Mouse (Mus musculus) kidney, adult 2 months (tissue): ENCODE data around the gene Gm37240. TPM values are rescaled to one million over a fixed set of nuclear protein-coding genes. Genes with fewer than 3 reads are reported as not detected.

Experiments used
- DNase-seq: peaks from one replicate; pipeline ENCODE4 v3.0.0; 2021
- H3K27ac ChIP-seq: fragments of 200-500 bp; 2 replicates; pipeline ENCODE4 v1.5.1; 2012; ENCODE audit warnings: low read depth, low read length, control low read depth, inconsistent platforms; ENCODE audit not compliant: insufficient read depth
- H3K27me3 ChIP-seq: fragments of 200-500 bp; replicated peaks from 2 replicates; pipeline ENCODE4 v1.6.1; 2012; ENCODE audit warnings: mild to moderate bottlenecking, moderate library complexity, low read length, inconsistent platforms; ENCODE audit not compliant: control insufficient read depth, insufficient read depth
- H3K36me3 ChIP-seq: fragments of 200-500 bp; 2 replicates; pipeline ENCODE4 v1.6.1; 2012; ENCODE audit warnings: mild to moderate bottlenecking, moderate library complexity, low read length, inconsistent platforms; ENCODE audit not compliant: control insufficient read depth, insufficient read depth
- H3K4me1 ChIP-seq: fragments of 200-500 bp; 2 replicates; pipeline ENCODE4 v1.6.1; 2011; ENCODE audit warnings: low read length; ENCODE audit not compliant: control insufficient read depth, insufficient read depth
- H3K4me3 ChIP-seq: fragments of 200-500 bp; 2 replicates; pipeline ENCODE4 v1.5.1; 2011; ENCODE audit warnings: mild to moderate bottlenecking, low read depth, low read length, control low read depth; ENCODE audit not compliant: insufficient read depth
- CTCF ChIP-seq: fragments of 200-500 bp; conservative IDR thresholded peaks from 2 replicates; pipeline ENCODE4 v1.5.1; 2011; ENCODE audit warnings: low read depth, mild to moderate bottlenecking, control low read depth, low read length, moderate library complexity, mixed read lengths; ENCODE audit not compliant: insufficient read depth, insufficient read length
- POLR2A ChIP-seq: fragments of 200-500 bp; IDR thresholded peaks from one replicate; pipeline ENCODE4 v1.6.1; 2011; ENCODE audit warnings: low read depth, low read length, control low read depth
- WGBS: fragments of 180-500 bp; shearing (Covaris S2); methylation state at CpG from one replicate; pipeline ENCODE4 v1.1.7; 2018; 5-methylcytosine and 5-hydroxymethylcytosine counted together
- polyA plus RNA-seq: library from polyadenylated mRNA; depleted of rRNA; stranded (reverse); fragments of >200 nt; gene quantifications from 2 replicates; pipeline ENCODE4 v1.2.3, GENCODE M21; 2012

The Gm37240 gene
- polyA plus RNA-seq, 1 experiment: 5.5 TPM

- H3K4me1 ChIP-seq: no peaks in the 10 kb centered on the region
- H3K36me3 ChIP-seq: no peaks in the 10 kb centered on the region
- no peak overlapping the region for H3K27ac ChIP-seq
- no peak for DNase-seq
- WGBS: 92% methylated on average over 3 of the region's 3 CpGs
- no peak overlapping the region for H3K4me3 ChIP-seq
- H3K27me3 ChIP-seq: no peaks in the 10 kb centered on the region
- TF ChIP-seq CTCF (no peak), POLR2A (no peak)
Measured at GRCm38 (mm10) chr3:84826938-84827337, 1060.4 kb downstream of the Gm37240 start.

DNA sequence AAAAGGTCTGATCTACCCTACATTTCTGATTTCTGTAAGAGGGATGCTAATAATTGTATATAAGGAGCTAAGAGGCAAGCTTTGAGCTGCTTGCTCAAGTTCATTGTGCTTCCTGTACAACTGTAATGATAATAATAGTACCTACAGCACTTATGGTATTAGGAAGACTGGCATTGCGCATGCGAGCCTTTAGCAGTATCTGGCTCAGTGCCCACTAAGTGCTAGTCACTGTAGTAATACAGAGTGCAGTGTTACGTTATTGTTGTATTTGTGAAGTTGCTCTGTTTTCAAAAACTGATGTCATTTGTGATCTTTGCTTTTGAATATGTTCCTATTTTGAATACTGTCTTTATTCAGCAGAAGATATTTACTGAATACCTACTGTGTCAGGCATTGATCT lies 1060.9 kb downstream of the Gm37240 start:
- no peaks in the 10 kb centered on the region for H3K36me3 ChIP-seq
- WGBS: 66% methylated on average over 3 of the region's 3 CpGs

GRCm38 (mm10) chr3:84825990-84826389 lies 1061.3 kb downstream of the Gm37240 start:
- 32% methylated on average over 5 of the region's 5 CpGs for WGBS
- H3K27ac ChIP-seq: no peak overlapping the region
- DNase-seq: no peak

More for the DNA sequence above, 1060.9 kb downstream of the Gm37240 start:
- Histone ChIP-seq H3K27ac (no peak overlapping the region), H3K27me3 (no peaks in the 10 kb centered on the region), H3K4me3 (no peak overlapping the region), H3K4me1 (no peaks in the 10 kb centered on the region)
- TF ChIP-seq POLR2A (no peak), CTCF (no peak)
- DNase-seq: no peak

GRCm38 (mm10) chr3:84820654-84821201 lies 1066.6 kb downstream of the Gm37240 start:
- DNase-seq: no peak
- Histone ChIP-seq H3K4me1 (no peaks in the 10 kb centered on the region; the same call in 1 of the 2 replicates), H3K4me3 (no peak overlapping the region), H3K27ac (no peak overlapping the region), H3K36me3 (no peaks in the 10 kb centered on the region), H3K27me3 (no peaks in the 10 kb centered on the region)
- TF ChIP-seq CTCF (no peak), POLR2A (no peak)
- WGBS: 76% methylated on average over 2 of the region's 2 CpGs

More at GRCm38 (mm10) chr3:84825990-84826389, 1061.3 kb downstream of the Gm37240 start:
- H3K36me3 ChIP-seq: no peaks in the 10 kb centered on the region
- H3K4me1 ChIP-seq: no peaks in the 10 kb centered on the region
- TF ChIP-seq CTCF: no peak
- no peak overlapping the region for H3K4me3 ChIP-seq
- H3K27me3 ChIP-seq: no peaks in the 10 kb centered on the region

DNA sequence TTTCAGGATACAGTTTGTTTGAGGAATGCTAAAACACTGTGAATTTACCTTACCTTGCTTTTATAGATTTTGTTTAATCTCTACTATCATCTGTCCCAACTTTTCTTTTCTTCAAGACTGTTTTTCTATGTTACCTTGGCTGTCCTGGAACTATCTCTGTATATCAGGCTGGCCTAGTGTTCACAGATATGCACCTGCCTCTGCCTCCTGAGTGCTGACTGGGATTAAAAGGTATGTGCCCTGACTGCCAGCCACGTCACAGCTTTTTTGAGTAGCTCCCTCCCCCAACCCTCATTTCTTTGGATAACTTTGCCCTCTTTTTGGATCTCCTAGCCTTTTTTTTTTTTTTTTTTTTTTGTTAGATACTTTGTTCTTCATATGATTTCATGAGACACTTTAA lies 1070.4 kb downstream of the Gm37240 start:
- no peak for DNase-seq
- 79% methylated on average over 1 of the region's 1 CpGs for WGBS
- no peaks in the 10 kb centered on the region for H3K36me3 ChIP-seq
- H3K4me3 ChIP-seq: no peak overlapping the region
- no peak overlapping the region for H3K27ac ChIP-seq
- TF ChIP-seq POLR2A (no peak), CTCF (no peak)
- H3K27me3 ChIP-seq: no peaks in the 10 kb centered on the region
- no peaks in the 10 kb centered on the region; the same call in 1 of the 2 replicates for H3K4me1 ChIP-seq

DNA sequence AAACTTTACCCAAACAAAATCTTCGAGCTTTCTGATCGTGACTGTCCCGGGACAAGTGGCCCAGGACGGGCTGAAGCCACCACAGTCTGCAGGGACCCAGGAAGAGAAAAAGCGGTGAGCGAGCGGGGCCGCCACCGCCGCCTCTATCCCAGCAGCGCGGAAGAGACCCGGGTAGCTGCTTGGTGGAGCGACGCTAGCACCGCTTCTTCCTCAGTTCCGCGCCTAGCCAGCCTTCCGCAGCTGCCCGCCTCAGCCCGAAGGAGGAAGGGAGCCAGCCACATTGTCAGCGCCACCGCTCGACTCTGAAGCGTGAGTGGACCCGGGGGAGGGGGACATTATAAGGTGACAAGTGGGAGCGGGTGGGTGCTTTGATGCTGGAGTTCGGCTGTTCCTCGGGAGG lies 1071.9 kb downstream of the Gm37240 start:
- H3K27ac ChIP-seq: no peak overlapping the region
- H3K36me3 ChIP-seq: no peaks in the 10 kb centered on the region
- TF ChIP-seq POLR2A (no peak), CTCF (no peak)
- H3K27me3 ChIP-seq: no peaks in the 10 kb centered on the region
- under 1% methylated on average over 29 of the region's 29 CpGs for WGBS
- DNase-seq: peak; percentile 38
- H3K4me3 ChIP-seq: peak overlapping the region; percentile 83
- no peaks in the 10 kb centered on the region; the same call in 1 of the 2 replicates for H3K4me1 ChIP-seq

DNA sequence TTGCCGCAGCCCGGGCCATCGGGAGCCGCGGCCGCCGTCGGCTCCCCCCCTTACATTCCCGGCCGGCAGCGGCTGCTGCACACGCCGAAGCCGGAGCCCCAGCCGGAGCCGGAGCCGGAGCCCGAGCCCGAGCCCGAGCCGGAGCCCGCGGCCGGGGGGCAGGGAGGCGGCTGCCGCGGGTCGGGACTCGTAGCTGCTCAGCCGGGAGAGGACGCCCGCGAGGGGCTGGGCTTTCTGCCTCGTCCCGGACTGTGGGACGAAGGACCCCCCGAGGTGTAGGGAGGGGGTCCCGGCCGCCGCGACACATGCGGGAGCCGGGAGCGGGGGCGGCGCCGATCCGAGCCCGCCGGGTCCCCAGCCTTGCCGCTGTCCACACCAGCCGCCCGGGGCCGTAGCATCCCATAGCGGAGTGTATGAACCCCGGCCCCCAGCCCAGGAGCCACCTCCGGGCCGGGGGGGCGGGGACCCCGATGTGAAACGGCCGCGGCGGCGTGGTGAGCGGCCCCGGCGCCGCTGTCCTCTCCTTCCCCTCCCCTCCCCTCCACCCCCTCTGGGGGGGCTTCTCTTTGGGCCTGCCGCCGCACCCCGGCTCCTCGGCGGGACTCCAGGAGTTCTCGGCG lies 1072.4 kb downstream of the Gm37240 start, which contains the start of gene Fbxw7:
Gene Fbxw7 (plus strand): TSS at position 507 of the 620 bp plus-strand sequence.
- peak within 1 kb of the TSS; percentile 83 for H3K4me3 ChIP-seq
- H3K4me1 ChIP-seq: no peaks in the 10 kb centered on the region; the same call in 1 of the 2 replicates
- peak; percentile 4 for DNase-seq
- H3K27me3 ChIP-seq: no peaks in the 10 kb centered on the region
- TF ChIP-seq POLR2A (no peak), CTCF (no peak)
- peak within 1 kb of the TSS; percentile 70 for H3K27ac ChIP-seq
- H3K36me3 ChIP-seq: no peaks in the 10 kb centered on the region
- under 1% methylated on average over 75 of the region's 76 CpGs for WGBS
